Mouse (Mus musculus) large intestine, adult 2 months (tissue): ENCODE data around the gene Rnf111. TPM values are rescaled to one million over a fixed set of nuclear protein-coding genes. Genes with fewer than 3 reads are reported as not detected.
"Not testable (repeated sequence)": the region's sequence is repeated elsewhere in the genome, so short reads cannot be mapped to it uniquely, and the experiment has no call there.

Experiments used
- DNase-seq: peaks from one replicate; pipeline ENCODE4 v3.0.0-alpha.2; 2012; ENCODE audit warnings: low read depth, low spot score
- WGBS: fragments of 180-500 bp; shearing (Covaris S2); methylation state at CpG from one replicate; pipeline ENCODE4 v1.1.7; 2018; 5-methylcytosine and 5-hydroxymethylcytosine counted together
- polyA plus RNA-seq: library from polyadenylated mRNA; depleted of rRNA; stranded (reverse); fragments of >200 nt; gene quantifications from 2 replicates; pipeline ENCODE4 v1.2.3, GENCODE M21; 2012; rRNA removed

Gene Rnf111
- 15.1 and 28.8 TPM in 2 replicates for polyA plus RNA-seq

GRCm38 (mm10) chr9:70503626-70504041 lies at the start of gene Rnf111:
Gene Rnf111, minus strand, starts transcription at chr9:70503725.
- DNase-seq: peak; percentile 84
- WGBS: under 1% methylated on average over 45 of the region's 45 CpGs

- DNase-seq: not testable (repeated sequence)
- WGBS: 97% methylated on average over 2 of the region's 2 CpGs
These were observed 48.7 kb upstream of the Rnf111 start for GRCm38 (mm10) chr9:70552233-70552632.

- DNase-seq: no peak
- 64% methylated on average over 1 of the region's 1 CpGs for WGBS
These were observed 48.0 kb upstream of the Rnf111 start for GRCm38 (mm10) chr9:70551524-70551923.

GRCm38 (mm10) chr9:70548304-70548703 lies 44.8 kb upstream of the Rnf111 start:
- WGBS: 78% methylated on average over 4 of the region's 4 CpGs

GRCm38 (mm10) chr9:70546576-70546975 lies 43.1 kb upstream of the Rnf111 start:
- not testable (repeated sequence) for DNase-seq
- 74% methylated on average over 3 of the region's 3 CpGs for WGBS

More at GRCm38 (mm10) chr9:70548304-70548703, 44.8 kb upstream of the Rnf111 start:
- DNase-seq: no peak

GRCm38 (mm10) chr9:70544831-70545230 lies 41.3 kb upstream of the Rnf111 start:
- 74% methylated on average over 1 of the region's 1 CpGs for WGBS
- DNase-seq: no peak

GRCm38 (mm10) chr9:70543985-70544384 lies 40.5 kb upstream of the Rnf111 start:
- no peak for DNase-seq
- WGBS: 19% methylated on average over 5 of the region's 5 CpGs

GRCm38 (mm10) chr9:70543048-70543880 lies 39.7 kb upstream of the Rnf111 start:
- DNase-seq: no peak
- WGBS: under 1% methylated on average over 64 of the region's 64 CpGs

- WGBS: under 1% methylated on average over 71 of the region's 75 CpGs
These were observed 38.9 kb upstream of the Rnf111 start, which contains the start of gene Sltm for GRCm38 (mm10) chr9:70542305-70543041. Gene Sltm, plus strand, starts transcription at chr9:70542754.

GRCm38 (mm10) chr9:70541584-70541983 lies 38.1 kb upstream of the Rnf111 start:
- no peak for DNase-seq
- WGBS: 5% methylated on average over 6 of the region's 6 CpGs

More at GRCm38 (mm10) chr9:70542305-70543041, 38.9 kb upstream of the Rnf111 start, which contains the start of gene Sltm:
- peak; percentile 84 for DNase-seq

GRCm38 (mm10) chr9:70533328-70533727 lies 29.8 kb upstream of the Rnf111 start:
- DNase-seq: no peak
- 65% methylated on average over 3 of the region's 3 CpGs for WGBS

GRCm38 (mm10) chr9:70524366-70524765 lies 20.8 kb upstream of the Rnf111 start:
- 86% methylated on average over 7 of the region's 7 CpGs for WGBS

GRCm38 (mm10) chr9:70523813-70524212 lies 20.3 kb upstream of the Rnf111 start:
- 97% methylated on average over 3 of the region's 3 CpGs for WGBS
- DNase-seq: no peak

More at GRCm38 (mm10) chr9:70524366-70524765, 20.8 kb upstream of the Rnf111 start:
- DNase-seq: no peak

- 73% methylated on average over 3 of the region's 3 CpGs for WGBS
- DNase-seq: no peak
These were observed 17.1 kb upstream of the Rnf111 start for GRCm38 (mm10) chr9:70520651-70521050.

GRCm38 (mm10) chr9:70511681-70512080 lies 8.2 kb upstream of the Rnf111 start:
- WGBS: 83% methylated on average over 7 of the region's 7 CpGs
- no peak for DNase-seq

- no peak for DNase-seq
- WGBS: 46% methylated on average over 10 of the region's 10 CpGs
These were observed 7.6 kb upstream of the Rnf111 start for GRCm38 (mm10) chr9:70510998-70511583.

- WGBS: 51% methylated on average over 4 of the region's 4 CpGs
- DNase-seq: no peak
These were observed 6.5 kb upstream of the Rnf111 start for GRCm38 (mm10) chr9:70509906-70510525.

- DNase-seq: no peak
- WGBS: 73% methylated on average over 8 of the region's 8 CpGs
These were observed 3.3 kb upstream of the Rnf111 start for GRCm38 (mm10) chr9:70506787-70507186.

- 64% methylated on average over 2 of the region's 2 CpGs for WGBS
- no peak for DNase-seq
These were observed 2.7 kb upstream of the Rnf111 start for GRCm38 (mm10) chr9:70506186-70506585.
